Mouse (Mus musculus) T-helper 2 cell (primary cell): ENCODE measurements around the gene Hprt.

Source experiments
- in situ Hi-C: fragments of 300-600 bp; cut with MboI, MseI; formaldehyde crosslinking; loops from one replicate; pipeline ENCODE4 v1.15.1; 2025; ENCODE audit warnings: high pct_unique_total_duplicates

The Hprt gene

DNA sequence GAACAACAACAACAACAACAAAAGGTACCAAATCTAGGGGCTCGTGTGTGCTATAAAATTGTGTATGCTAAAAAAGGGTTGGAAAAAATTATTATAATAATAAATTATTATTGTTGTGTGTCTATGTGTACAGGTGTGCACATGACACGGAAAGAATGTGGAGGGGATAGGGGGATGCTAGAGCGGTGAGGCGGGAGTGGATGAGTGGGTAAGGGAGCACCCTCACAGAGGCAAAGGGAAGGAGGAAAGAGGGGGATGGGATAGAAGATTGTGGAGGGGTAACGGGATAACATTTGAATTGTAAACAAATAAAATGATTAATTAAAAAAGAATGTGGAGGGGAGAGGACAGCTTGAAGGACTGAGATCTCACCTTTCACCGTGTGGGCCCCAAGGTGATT, 52.2 kb downstream of the Hprt start:
- in situ Hi-C loops: no loop called here

DNA sequence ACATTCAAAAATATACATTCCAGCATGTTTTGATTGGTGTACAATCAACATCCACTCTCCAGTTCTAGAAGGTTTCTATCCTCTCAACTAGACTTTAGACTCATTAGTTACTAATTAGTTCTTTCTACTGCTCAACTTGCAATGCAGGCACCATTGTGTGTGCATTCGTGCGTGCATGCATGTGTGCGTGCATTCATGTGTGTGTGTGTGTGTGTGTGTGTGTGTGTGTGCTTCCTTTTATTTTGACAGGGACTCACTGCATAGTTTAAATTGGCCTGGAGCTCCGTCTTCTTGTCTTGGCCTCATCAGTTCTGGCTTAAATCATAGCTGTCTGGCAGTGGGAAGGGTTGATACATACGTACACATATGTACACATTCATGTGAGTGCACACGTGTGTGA, 53.1 kb downstream of the Hprt start:
- in situ Hi-C loops: no loop called here

DNA sequence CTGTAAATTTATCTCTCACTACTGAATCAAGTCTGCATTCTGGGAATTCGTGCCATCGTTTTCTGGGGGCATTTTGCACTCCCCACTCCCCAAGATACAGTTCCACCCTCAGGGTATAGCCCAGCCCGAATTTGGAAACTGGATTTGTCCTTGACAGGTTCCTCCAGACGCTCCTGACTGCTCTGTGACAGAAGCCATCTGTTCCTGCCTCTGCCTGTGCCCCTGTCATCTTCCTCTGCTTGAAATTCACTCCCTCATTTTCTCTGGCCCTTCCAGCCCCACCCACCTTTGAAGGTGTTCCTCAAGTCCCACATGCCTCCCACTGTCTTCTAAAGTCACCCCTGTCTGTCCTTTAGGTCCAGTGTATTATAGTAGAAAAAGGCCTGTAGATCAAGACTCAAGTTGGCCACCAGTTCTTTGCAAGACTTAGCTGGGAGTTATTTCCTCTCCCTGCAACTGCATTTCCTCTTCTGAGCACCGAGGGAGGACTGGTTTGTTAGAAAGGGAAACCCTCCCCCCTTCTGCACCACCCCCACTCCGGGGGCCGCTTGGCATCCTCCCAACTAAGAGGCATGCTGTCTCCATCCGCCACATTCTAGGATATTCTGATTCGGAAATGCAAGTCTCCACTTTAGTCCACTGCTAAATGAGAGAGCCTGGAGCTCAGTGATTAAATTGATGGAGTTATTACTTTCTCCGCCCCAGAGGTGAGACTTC, 57.4 kb downstream of the Hprt start:
- in situ Hi-C loops: no loop called here

DNA sequence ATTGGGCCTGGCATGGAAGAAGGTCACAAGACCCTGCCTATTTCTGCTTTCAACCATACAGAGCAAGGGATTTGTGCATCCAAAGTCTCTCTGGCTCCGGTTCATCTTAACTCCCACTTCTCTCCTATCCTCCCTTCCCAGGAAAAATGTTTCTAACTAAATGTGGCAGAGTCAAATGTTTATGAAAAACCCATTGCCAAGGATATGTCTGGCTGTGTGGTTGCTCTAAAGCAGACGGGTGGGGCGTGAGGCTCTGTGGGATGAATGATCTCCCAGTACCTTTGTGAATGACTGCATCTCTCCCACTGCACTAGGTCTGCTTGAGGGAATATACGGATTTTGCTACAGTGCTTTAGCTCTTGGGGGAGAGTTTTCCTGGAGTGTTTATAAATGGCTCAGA, 58.1 kb downstream of the Hprt start:
- in situ Hi-C loops: no loop called here

DNA sequence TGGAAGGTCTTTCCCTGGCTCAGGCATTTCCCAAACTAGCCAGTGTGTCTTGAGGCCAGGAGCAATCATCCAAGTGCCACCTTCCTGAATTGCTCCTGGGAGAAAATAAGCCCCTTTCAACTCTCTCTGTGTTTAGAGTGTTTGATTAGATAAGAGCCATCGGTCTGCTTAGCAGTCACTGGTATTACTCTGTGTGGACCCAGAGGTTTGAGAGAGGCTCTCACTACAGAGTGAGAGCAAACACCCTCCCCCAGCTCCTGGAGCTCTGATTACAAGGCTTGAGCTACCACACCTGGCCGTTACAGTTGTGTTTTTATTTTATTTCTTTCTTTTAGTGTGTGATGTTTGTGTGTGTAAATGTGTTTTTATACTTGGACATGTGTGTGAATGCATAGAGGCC, 59.0 kb downstream of the Hprt start:
- in situ Hi-C loops: no loop called here

GRCm38 (mm10) chrX:53049196-53049595, 61.3 kb downstream of the Hprt start:
- in situ Hi-C loops: no loop called here

GRCm38 (mm10) chrX:53050353-53050752, 62.4 kb downstream of the Hprt start:
- in situ Hi-C loops: loop anchor here (25.0 kb wide), 1 partner anchor 562 kb away; the partner anchor contains the start of genes Gm14597 and Rtl8c

GRCm38 (mm10) chrX:53052652-53053500, 64.9 kb downstream of the Hprt start:
- in situ Hi-C loops: loop anchor here (25.0 kb wide), 1 partner anchor 559 kb away; the partner anchor contains the start of genes Gm14597 and Rtl8c

- in situ Hi-C loops: loop anchor here (25.0 kb wide), 1 partner anchor 558 kb away; the partner anchor contains the start of genes Gm14597 and Rtl8c
Measured at GRCm38 (mm10) chrX:53053885-53054284, 65.9 kb downstream of the Hprt start.

- in situ Hi-C loops: loop anchor here (25.0 kb wide), 1 partner anchor 557 kb away; the partner anchor contains the start of genes Gm14597 and Rtl8c
Measured at GRCm38 (mm10) chrX:53055771-53056170, 67.8 kb downstream of the Hprt start.

DNA sequence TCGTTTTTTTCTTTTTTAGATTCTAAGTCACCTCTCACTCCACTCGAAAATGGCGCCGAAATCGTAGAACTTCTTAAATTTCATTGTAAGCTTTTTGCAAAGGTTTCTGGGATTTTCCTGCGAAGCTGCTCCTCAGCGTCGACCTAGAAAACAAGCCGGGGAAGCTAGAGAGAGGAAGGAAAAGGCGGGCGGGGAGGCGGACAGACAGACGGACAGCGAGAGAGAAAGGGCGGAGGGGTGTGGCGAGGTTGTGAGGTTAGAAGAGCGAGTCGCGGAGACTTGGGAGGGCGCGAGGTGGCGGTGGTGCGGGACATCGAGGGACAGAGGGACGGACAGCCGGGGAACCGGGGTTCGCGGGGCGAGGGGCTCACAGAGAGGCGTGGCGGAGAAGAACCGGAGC, 68.7 kb downstream of the Hprt start:
- in situ Hi-C loops: loop anchor here (25.0 kb wide), 1 partner anchor 556 kb away; the partner anchor contains the start of genes Gm14597 and Rtl8c

DNA sequence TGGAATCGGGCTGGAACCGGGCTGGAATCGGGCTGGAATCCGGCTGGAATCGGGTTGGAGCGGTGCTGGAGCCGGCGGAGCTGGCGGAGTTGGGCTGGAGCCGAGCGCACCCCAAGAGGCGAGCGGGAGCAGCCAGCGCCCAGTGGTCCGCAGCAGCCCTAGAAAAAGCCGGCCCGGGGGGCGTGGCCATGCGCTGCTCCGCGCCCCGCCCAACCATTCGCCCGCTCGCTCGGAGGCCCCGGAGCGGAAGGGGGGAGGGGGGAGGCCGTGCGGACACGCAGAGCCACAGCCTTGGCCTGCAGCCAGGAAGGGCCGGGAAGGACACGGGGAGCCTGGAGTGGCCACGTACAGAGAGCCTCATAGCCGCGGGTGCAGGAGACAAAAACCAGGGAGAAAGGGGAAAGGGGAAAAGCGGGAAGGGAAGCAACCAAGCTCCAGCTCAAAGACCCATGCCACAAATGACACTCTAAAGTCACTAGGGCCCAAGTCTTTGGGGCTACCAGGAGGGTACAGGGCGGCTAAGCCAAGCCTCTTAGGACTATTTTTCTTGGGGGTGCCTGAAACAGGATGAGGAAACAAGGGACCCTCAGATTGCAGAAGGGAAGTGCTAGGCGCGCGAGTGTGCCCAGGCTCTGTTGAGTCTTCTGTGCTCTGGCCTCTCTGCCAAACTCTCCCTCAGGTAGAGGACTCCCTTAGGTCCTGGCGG, 69.3 kb downstream of the Hprt start:
- in situ Hi-C loops: loop anchor here (25.0 kb wide), 1 partner anchor 555 kb away; the partner anchor contains the start of genes Gm14597 and Rtl8c

- in situ Hi-C loops: loop anchor here (25.0 kb wide), 1 partner anchor 555 kb away; the partner anchor contains the start of genes Gm14597 and Rtl8c
Measured at GRCm38 (mm10) chrX:53057760-53058090, 69.8 kb downstream of the Hprt start.

- in situ Hi-C loops: loop anchor here (25.0 kb wide), 1 partner anchor 554 kb away; the partner anchor contains the start of genes Gm14597 and Rtl8c
Measured at GRCm38 (mm10) chrX:53058459-53059280, 70.7 kb downstream of the Hprt start.

- in situ Hi-C loops: loop anchor here (25.0 kb wide), 1 partner anchor 553 kb away; the partner anchor contains the start of genes Gm14597 and Rtl8c
Measured at GRCm38 (mm10) chrX:53059426-53060007, 71.6 kb downstream of the Hprt start.

GRCm38 (mm10) chrX:53064406-53064805, 76.5 kb downstream of the Hprt start:
- in situ Hi-C loops: loop anchor here (25.0 kb wide), 1 partner anchor 548 kb away; the partner anchor contains the start of genes Gm14597 and Rtl8c
